Mouse (Mus musculus) adrenal gland, postnatal 14 days (tissue): Measurements from ENCODE around the gene Scn1a. TPM values are rescaled to one million over a fixed set of nuclear protein-coding genes. Genes with fewer than 3 reads are reported as not detected.

Experiments
- DNase-seq: peaks from one replicate; pipeline ENCODE4 v3.0.0; 2021; ENCODE audit warnings: mixed read lengths
- total RNA-seq: library from RNA; stranded (reverse); gene quantifications from 2 replicates; pipeline ENCODE4 v1.2.3, GENCODE M21; 2021

Gene Scn1a
- total RNA-seq, 1 experiment from 2014 or later: 0.07 TPM

- DNase-seq: no peak
These were observed 196.6 kb downstream of the Scn1a start for GRCm38 (mm10) chr2:66244013-66244412.

DNA sequence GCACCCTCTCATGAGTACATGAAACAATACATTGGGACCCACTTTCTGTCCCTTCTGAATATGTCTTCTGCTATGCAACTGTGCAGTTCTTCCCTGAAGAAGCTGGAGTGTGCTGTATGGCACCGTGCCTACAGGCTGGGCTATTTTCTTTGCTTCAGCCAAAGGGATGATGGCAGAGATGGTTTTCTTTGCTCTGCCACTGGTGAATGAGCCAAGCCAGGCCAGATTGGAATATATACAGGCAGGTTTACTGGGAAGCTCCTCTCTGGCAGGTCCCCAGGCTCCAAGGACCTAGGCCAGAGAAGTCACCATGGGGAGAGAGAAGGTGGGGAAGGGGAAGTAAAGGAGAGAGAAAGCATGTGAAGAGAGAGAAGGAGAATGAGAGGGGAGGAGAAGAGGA lies 200.3 kb downstream of the Scn1a start:
- DNase-seq: no peak

GRCm38 (mm10) chr2:66238886-66239285 lies 201.8 kb downstream of the Scn1a start:
- DNase-seq: no peak

DNA sequence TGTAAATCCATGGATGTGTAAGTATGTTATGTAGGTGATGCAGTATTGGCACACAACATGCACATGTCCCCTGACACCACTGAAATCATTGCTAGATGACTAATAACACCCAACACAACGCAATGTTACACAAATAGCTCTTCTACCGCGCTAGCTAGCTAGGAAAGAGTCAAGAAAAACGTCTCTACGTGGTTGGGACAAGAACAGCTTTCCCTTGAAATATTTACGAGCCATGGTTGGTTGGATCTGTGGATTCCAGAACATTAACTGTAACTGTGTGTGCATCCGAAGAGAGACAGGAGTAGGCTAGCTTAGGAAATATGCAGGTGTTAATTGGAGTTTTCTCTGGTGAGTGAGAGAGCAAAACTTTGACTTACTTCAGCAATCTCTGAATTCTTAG lies 219.7 kb downstream of the Scn1a start:
- no peak for DNase-seq

Other genes starting within 250 kb of the Scn1a start
- gene Ttc21b, start 184.2 kb downstream of the Scn1a start, total RNA-seq: 6.2 and 7.0 TPM in 2 replicates
- gene Scn9a, start 194.1 kb upstream of the Scn1a start, total RNA-seq: 1.1 and 2.1 TPM in 2 replicates